In the genomic region with DNA sequence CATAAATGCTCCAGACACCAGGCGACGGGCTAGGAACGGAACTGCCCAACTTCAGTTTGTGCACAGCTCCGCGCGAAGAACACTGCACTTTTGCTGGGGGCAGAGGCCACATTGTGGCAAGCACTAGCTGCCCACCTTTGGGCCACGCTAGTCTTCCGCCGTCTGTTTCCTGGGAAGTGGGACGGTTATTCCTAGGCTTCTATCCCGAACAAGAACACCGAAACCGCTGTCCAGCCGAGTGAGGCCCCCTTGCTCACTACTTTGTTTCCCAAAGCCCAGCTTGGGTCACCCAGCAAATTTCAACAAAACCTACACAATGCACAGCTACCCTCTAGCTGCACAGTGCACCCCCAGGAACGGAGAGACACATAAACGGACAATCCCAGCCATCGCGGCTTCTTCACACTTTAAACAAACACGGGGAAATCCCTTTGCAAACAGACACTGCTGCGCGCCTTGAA, we compare ENCODE assay signal across 12 mouse cellular contexts. TPM values are rescaled to one million over a fixed set of nuclear protein-coding genes. Genes with fewer than 3 reads are reported as not detected.
DNase-seq lines count a peak whose midpoint lies in the region; ATAC-seq and TF ChIP-seq lines count a peak whose summit lies in the region.
"Had no signal": no experiment of that assay in that cellular context is flagged by ENCODE, and none has a peak within 500 bp of the region (broad histone marks: within the 10 kb centered on the region; RNA-seq: fewer than 3 reads in every experiment).

No protein-coding gene starts in this region.

- H3K9me3 ChIP-seq in lung, embryonic 14.5 days (ENCODE audit: low read depth, low read length): no peaks in the 10 kb centered on the region
- no peaks in the 10 kb centered on the region for H3K9me3 ChIP-seq in forebrain, postnatal 0 days (ENCODE audit: low read length)
- H3K9me3 ChIP-seq in midbrain, embryonic 14.5 days (ENCODE audit: control insufficient read depth, low read length): no peaks in the 10 kb centered on the region

- H3K4me1 ChIP-seq in lung, embryonic 14.5 days (ENCODE audit: insufficient read depth): no peaks in the 10 kb centered on the region; the same call in 1 of the 2 replicates
- H3K4me1 ChIP-seq in forebrain, postnatal 0 days (ENCODE audit: insufficient read depth): peaks cover 7% of the 10 kb centered on the region; the same call in 1 of the 2 replicates
- peaks cover 6% of the 10 kb centered on the region; the same call in 1 of the 2 replicates for H3K4me1 ChIP-seq in midbrain, embryonic 14.5 days (ENCODE audit: control insufficient read depth, insufficient read depth, low read length)

- H3K4me3 ChIP-seq in lung, embryonic 14.5 days (ENCODE audit: low read depth, low read length): no peak overlapping the region
- peak overlapping the region; percentile 50 for H3K4me3 ChIP-seq in forebrain, postnatal 0 days (ENCODE audit: low read depth, low read length)
- H3K4me3 ChIP-seq in midbrain, embryonic 14.5 days (replicated peaks; ENCODE audit: low read depth, low read length): peak overlapping the region; percentile 7; the same call in 1 of the 2 replicates

- H3K27ac ChIP-seq in lung, embryonic 14.5 days (ENCODE audit: low read depth): no peak overlapping the region
- peak overlapping the region; percentile 86 for H3K27ac ChIP-seq in forebrain, postnatal 0 days (ENCODE audit: low read depth, low read length)
- peak overlapping the region; percentile 57 for H3K27ac ChIP-seq in midbrain, embryonic 14.5 days (replicated peaks; ENCODE audit: low read depth, low read length)

- no peak overlapping the region for H3K4me2 ChIP-seq in lung, embryonic 14.5 days
- H3K4me2 ChIP-seq in forebrain, postnatal 0 days (ENCODE audit: low read depth): peak overlapping the region; percentile 53
- H3K4me2 ChIP-seq in midbrain, embryonic 14.5 days (ENCODE audit: low read length): peak overlapping the region; percentile 30

- intact Hi-C loops in left cerebral cortex, postnatal 4 days (cut with DNase I): no loop called here

- no peak for ATAC-seq in lung, embryonic 14.5 days (ENCODE audit: insufficient read depth)
- ATAC-seq in forebrain, postnatal 0 days: no peak
- ATAC-seq in midbrain, embryonic 14.5 days (ENCODE audit: low FRiP score, low TSS enrichment): no peak

- H3K27me3 ChIP-seq in lung, embryonic 14.5 days (ENCODE audit: insufficient read depth, low read length): peaks cover 100% of the 10 kb centered on the region
- peaks cover 38% of the 10 kb centered on the region for H3K27me3 ChIP-seq in forebrain, postnatal 0 days (ENCODE audit: insufficient read depth, low read length)
- H3K27me3 ChIP-seq in midbrain, embryonic 14.5 days (ENCODE audit: control insufficient read depth, insufficient read depth, low read length): peaks cover 89% of the 10 kb centered on the region

- H3K36me3 ChIP-seq in lung, embryonic 14.5 days (ENCODE audit: insufficient read depth): no peaks in the 10 kb centered on the region
- H3K36me3 ChIP-seq in forebrain, postnatal 0 days (ENCODE audit: insufficient read depth): no peaks in the 10 kb centered on the region
- H3K36me3 ChIP-seq in midbrain, embryonic 14.5 days (ENCODE audit: control insufficient read depth, insufficient read depth, low read length): no peaks in the 10 kb centered on the region

- DNase-seq in embryo, embryonic 11 days: peak; percentile 52
- no peak for DNase-seq in embryo, embryonic 9.5 days (ENCODE audit: extremely low spot score)
- peak; percentile 21 for DNase-seq in lung, embryonic 14.5 days
- DNase-seq in lung, postnatal 4 days: no peak
- no peak for DNase-seq in forebrain, postnatal 0 days
- DNase-seq in midbrain, embryonic 14.5 days: peak; percentile 34
- DNase-seq in urinary bladder, postnatal 25 days (ENCODE audit: low spot score): no peak
- DNase-seq in left cerebral cortex, postnatal 4 days: no peak
- DNase-seq: cerebellum, adult 11 months; layer of hippocampus, adult 9-11 months; lung, postnatal 14 days; right cerebral cortex, postnatal 25 days had no signal

- WGBS in lung, embryonic 14.5 days: 2% methylated on average over 21 of the region's 21 CpGs
- WGBS in forebrain, postnatal 0 days: under 1% methylated on average over 21 of the region's 21 CpGs
- under 1% methylated on average over 21 of the region's 21 CpGs for WGBS in midbrain, embryonic 14.5 days

- no peak for TF ChIP-seq CTCF in lung, embryonic 14.5 days (IDR thresholded peaks at IDR 0.05; ENCODE audit: low read depth)
- no peak for TF ChIP-seq CTCF in forebrain, postnatal 0 days (IDR thresholded peaks at IDR 0.05; ENCODE audit: low read depth)

- H3K9ac ChIP-seq in lung, embryonic 14.5 days: no peak overlapping the region
- peak overlapping the region; percentile 69 for H3K9ac ChIP-seq in forebrain, postnatal 0 days
- 0 out of 2 replicates have a peak overlapping the region, but pooled peaks have one; percentile 6 for H3K9ac ChIP-seq in midbrain, embryonic 14.5 days (replicated peaks; ENCODE audit: low read length)

RNA-seq across cellular contexts. Expression of gene Dlx6, which starts 3.2 kb away (rescaled TPM):
- polyA plus RNA-seq in lung, embryonic 14.5 days (2014; fragmentation: Nextera tagmentation; extraction: Ambion mirVana): not detected in 2 replicates
- 19.7 and 28.9 TPM in 2 replicates for total RNA-seq in forebrain, postnatal 0 days (2014; rRNA removed)
- 3.7 and 4.9 TPM in 2 replicates for polyA plus RNA-seq in forebrain, postnatal 0 days (2015; fragmentation: Nextera tagmentation; extraction: Ambion mirVana)
- not detected in 2 replicates for polyA plus RNA-seq in midbrain, embryonic 14.5 days (2014; fragmentation: Nextera tagmentation; extraction: Ambion mirVana)
- total RNA-seq in left cerebral cortex, postnatal 4 days (2021): 10 to 100 TPM; 15.3 to 17.2 TPM

RNA-seq across cellular contexts. Expression of gene Dlx5, which starts 21.9 kb away (rescaled TPM):
- 0.14 and 0.29 TPM in 2 replicates for polyA plus RNA-seq in lung, embryonic 14.5 days (2014; fragmentation: Nextera tagmentation; extraction: Ambion mirVana)
- 6.5 and 12.9 TPM in 2 replicates for total RNA-seq in forebrain, postnatal 0 days (2014; rRNA removed)
- polyA plus RNA-seq in forebrain, postnatal 0 days (2015; fragmentation: Nextera tagmentation; extraction: Ambion mirVana): 47.2 and 51.3 TPM in 2 replicates
- 0.26 and 0.82 TPM in 2 replicates for polyA plus RNA-seq in midbrain, embryonic 14.5 days (2014; fragmentation: Nextera tagmentation; extraction: Ambion mirVana)
- 10 to 100 TPM; 15.2 to 18.4 TPM for total RNA-seq in left cerebral cortex, postnatal 4 days (2021)

Comparison
In these comparisons a context has a peak if more than half of its experiments do, and no peak if none do; other contexts are left out.
1. DNase-seq: peak in embryo, embryonic 11 days (single experiment), lung, embryonic 14.5 days (single experiment) and midbrain, embryonic 14.5 days (single experiment); none in embryo, embryonic 9.5 days (single experiment), lung, postnatal 4 days (0 of 2), forebrain, postnatal 0 days (single experiment), urinary bladder, postnatal 25 days (single experiment) and left cerebral cortex, postnatal 4 days (single experiment).
2. RNA of gene Dlx5, which starts 21.9 kb away (polyA plus RNA-seq): 47.2 to 51.3 TPM in forebrain, postnatal 0 days; 0.14 to 0.29 TPM in lung, embryonic 14.5 days and 0.26 to 0.82 TPM in midbrain, embryonic 14.5 days; every median in the first group is over 10 times any median in the second.